Comparison of ENCODE assay signal across 9 mouse cellular contexts in the genomic region with DNA sequence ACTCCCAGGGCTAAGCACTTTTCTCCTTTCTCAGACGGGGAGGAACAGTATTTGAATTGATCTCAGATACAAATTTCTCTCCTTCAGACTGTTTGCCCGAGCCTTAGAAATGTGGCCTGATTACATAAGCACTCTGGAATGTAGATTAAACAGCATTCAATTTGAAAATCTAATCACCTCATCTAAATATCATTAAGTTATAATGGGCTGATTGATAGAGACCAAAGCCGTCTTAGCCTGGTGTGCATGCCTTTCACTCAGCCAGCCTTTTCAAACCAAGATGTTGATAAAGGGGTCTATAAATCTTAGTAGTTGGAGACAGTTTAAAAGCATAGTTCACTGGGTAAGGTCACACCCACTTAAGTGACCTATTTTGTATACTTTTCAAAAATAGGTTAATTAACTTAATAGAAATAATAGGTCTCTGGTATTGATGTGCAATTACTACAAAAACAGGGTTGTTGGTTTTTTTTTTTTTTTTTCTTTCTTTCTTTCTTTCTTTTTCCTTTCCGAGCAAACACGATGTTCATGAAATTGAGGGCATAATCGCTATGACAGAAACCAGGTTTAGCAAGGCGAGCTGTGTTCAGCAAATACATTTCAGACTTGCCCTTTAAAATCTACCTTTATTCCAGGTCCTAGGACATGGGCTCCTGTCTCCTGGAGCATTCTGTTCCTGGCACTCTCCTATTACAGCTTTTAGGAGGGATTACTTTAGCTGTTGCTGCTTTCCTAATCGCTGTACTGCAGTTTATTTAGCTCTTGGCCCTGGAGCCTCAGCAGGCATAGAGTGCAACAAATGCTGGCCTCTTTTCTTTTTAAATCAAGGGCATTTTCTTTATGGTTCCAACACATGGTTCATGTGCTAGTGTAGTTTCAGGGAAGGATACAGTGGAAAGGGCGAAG.
DNase-seq lines count a peak whose midpoint lies in the region; ATAC-seq and TF ChIP-seq lines count a peak whose summit lies in the region.
"Had no signal": no experiment of that assay in that cellular context is flagged by ENCODE, and none has a peak within 500 bp of the region (broad histone marks: within the 10 kb centered on the region; RNA-seq: fewer than 3 reads in every experiment).

No protein-coding gene starts in this region.

- no peak overlapping the region for H3K4me3 ChIP-seq in midbrain, embryonic 11.5 days (ENCODE audit: low read depth, low read length)
- no peak overlapping the region for H3K4me3 ChIP-seq in midbrain, embryonic 15.5 days
- no peak overlapping the region for H3K4me3 ChIP-seq in forebrain, postnatal 0 days (ENCODE audit: low read depth, low read length)
- H3K4me3 ChIP-seq in small intestine, adult 2 months (ENCODE audit: low read depth, low read length), result no peak overlapping the region

- TF ChIP-seq CTCF in forebrain, postnatal 0 days (IDR thresholded peaks at IDR 0.05; ENCODE audit: low read depth), result no peak
- no peak for TF ChIP-seq CTCF in small intestine, adult 2 months (IDR thresholded peaks at IDR 0.05; ENCODE audit: extremely low read depth, insufficient read length, insufficient replicate concordance, low read depth, low read length)

- TF ChIP-seq POLR2A in small intestine, adult 2 months (IDR thresholded peaks at IDR 0.05; ENCODE audit: low read depth, low read length), result no peak

- H3K4me1 ChIP-seq in midbrain, embryonic 11.5 days (ENCODE audit: control insufficient read depth, insufficient read depth, low read length), result peaks cover 7% of the 10 kb centered on the region
- 0 out of 2 replicates have a peak, but pooled peaks cover 5% of the 10 kb centered on the region for H3K4me1 ChIP-seq in midbrain, embryonic 15.5 days
- H3K4me1 ChIP-seq in forebrain, postnatal 0 days (ENCODE audit: insufficient read depth), result peaks cover 3% of the 10 kb centered on the region; the same call in 1 of the 2 replicates
- peaks cover 21% of the 10 kb centered on the region for H3K4me1 ChIP-seq in small intestine, adult 2 months (ENCODE audit: control insufficient read depth, insufficient read depth, insufficient read length, low read length)

- intact Hi-C loops in heart, postnatal 36 days (cut with DNase I), result no loop called here

- ATAC-seq in midbrain, embryonic 11.5 days (ENCODE audit: low FRiP score), result peak; percentile 22; the same call in 1 of the 2 replicates
- ATAC-seq in midbrain, embryonic 15.5 days (replicated peaks), result no peak
- peak; percentile 45; the same call in 1 of the 2 replicates for ATAC-seq in forebrain, postnatal 0 days

- H3K27ac ChIP-seq in midbrain, embryonic 11.5 days (ENCODE audit: low read depth, low read length), result no peak overlapping the region
- no peak overlapping the region for H3K27ac ChIP-seq in midbrain, embryonic 15.5 days
- H3K27ac ChIP-seq in forebrain, postnatal 0 days (ENCODE audit: low read depth, low read length), result no peak overlapping the region
- peak overlapping the region; percentile 15; the same call in 1 of the 2 replicates for H3K27ac ChIP-seq in small intestine, adult 2 months (ENCODE audit: insufficient read depth, low read depth, low read length)

- no peak overlapping the region for H3K4me2 ChIP-seq in midbrain, embryonic 11.5 days
- no peak overlapping the region for H3K4me2 ChIP-seq in midbrain, embryonic 15.5 days
- no peak overlapping the region for H3K4me2 ChIP-seq in forebrain, postnatal 0 days (ENCODE audit: low read depth)

- H3K36me3 ChIP-seq in midbrain, embryonic 11.5 days (ENCODE audit: control insufficient read depth, insufficient read depth, low read length), result no peaks in the 10 kb centered on the region
- H3K36me3 ChIP-seq in midbrain, embryonic 15.5 days (replicated peaks), result no peaks in the 10 kb centered on the region
- H3K36me3 ChIP-seq in forebrain, postnatal 0 days (ENCODE audit: insufficient read depth), result no peaks in the 10 kb centered on the region
- no peaks in the 10 kb centered on the region for H3K36me3 ChIP-seq in small intestine, adult 2 months (ENCODE audit: control insufficient read depth, insufficient read depth, low read length)

- H3K27me3 ChIP-seq in midbrain, embryonic 11.5 days (ENCODE audit: control insufficient read depth, insufficient read depth, low read length), result no peaks in the 10 kb centered on the region
- no peaks in the 10 kb centered on the region for H3K27me3 ChIP-seq in midbrain, embryonic 15.5 days (replicated peaks)
- no peaks in the 10 kb centered on the region for H3K27me3 ChIP-seq in forebrain, postnatal 0 days (ENCODE audit: insufficient read depth, low read length)
- H3K27me3 ChIP-seq in small intestine, adult 2 months (ENCODE audit: control insufficient read depth, insufficient read depth, low read length), result no peaks in the 10 kb centered on the region

- no peak overlapping the region for H3K9ac ChIP-seq in midbrain, embryonic 11.5 days (ENCODE audit: low read length)
- H3K9ac ChIP-seq in midbrain, embryonic 15.5 days, result no peak overlapping the region
- H3K9ac ChIP-seq in forebrain, postnatal 0 days, result no peak overlapping the region

- H3K9me3 ChIP-seq in midbrain, embryonic 11.5 days (ENCODE audit: control insufficient read depth, low read length), result no peaks in the 10 kb centered on the region
- no peaks in the 10 kb centered on the region for H3K9me3 ChIP-seq in midbrain, embryonic 15.5 days
- no peaks in the 10 kb centered on the region for H3K9me3 ChIP-seq in forebrain, postnatal 0 days (ENCODE audit: low read length)

- WGBS in midbrain, embryonic 11.5 days, result 50% methylated on average over 9 of the region's 9 CpGs
- 41% methylated on average over 9 of the region's 9 CpGs for WGBS in midbrain, embryonic 15.5 days
- 17% methylated on average over 9 of the region's 9 CpGs for WGBS in forebrain, postnatal 0 days
- 37% methylated on average over 9 of the region's 9 CpGs for WGBS in small intestine, adult 2 months

- DNase-seq in heart, adult 8-10 months (ENCODE audit: low spot score), result peak; percentile 16
- no peak for DNase-seq in heart, postnatal 36 days
- no peak for DNase-seq in midbrain, embryonic 11.5 days (ENCODE audit: low spot score, missing footprints)
- peak; percentile 9 for DNase-seq in forebrain, postnatal 0 days
- no peak for DNase-seq in layer of hippocampus, adult 9-11 months
- no peak for DNase-seq in thymus, postnatal 4 days
- DNase-seq: cerebellum, adult 11-12 months had no signal

Comparison
In these comparisons a context has a peak if more than half of its experiments do, and no peak if none do; other contexts are left out.
1. DNase-seq: peak in heart, adult 8-10 months (single experiment) and forebrain, postnatal 0 days (single experiment); none in heart, postnatal 36 days (0 of 2), midbrain, embryonic 11.5 days (single experiment), layer of hippocampus, adult 9-11 months (single experiment) and thymus, postnatal 4 days (single experiment).